ENCODE assay signal across 8 mouse cellular contexts in genomic region chr5:135957207-135957974, GRCm38 (mm10). TPM values are rescaled to one million over a fixed set of nuclear protein-coding genes. Genes with fewer than 3 reads are reported as not detected.
A peak's percentile ranks its signal among the peaks of the same experiment; 100 is the strongest.
DNase-seq lines count a peak whose midpoint lies in the region; ATAC-seq and TF ChIP-seq lines count a peak whose summit lies in the region.

No protein-coding gene starts in this region.

- intact Hi-C loops in gastrocnemius, adult 2 months (cut with DNase I): no loop called here
- intact Hi-C loops in left cerebral cortex, adult 2 months (cut with DNase I): loop anchor here (1.0 kb wide), 1 partner anchor 23 kb away; the partner anchor contains the start of gene Ywhag

- peak overlapping the region; percentile 2; the same call in 1 of the 2 replicates for H3K9ac ChIP-seq in hindbrain, postnatal 0 days (replicated peaks; ENCODE audit: low read length)

- peak overlapping the region; percentile 49 for H3K4me2 ChIP-seq in hindbrain, postnatal 0 days (ENCODE audit: low read depth, low read length)

- no peaks in the 10 kb centered on the region for H3K27me3 ChIP-seq in hindbrain, postnatal 0 days (ENCODE audit: insufficient read depth, low read length)

- H3K36me3 ChIP-seq in hindbrain, postnatal 0 days (ENCODE audit: insufficient read depth, low read length): no peaks in the 10 kb centered on the region

- WGBS in hindbrain, postnatal 0 days: 6% methylated on average over 28 of the region's 28 CpGs

- peak; percentile 85 for ATAC-seq in common myeloid progenitor, adult 5-6 weeks (replicated peaks; ENCODE audit: low read depth, poor library complexity, severe bottlenecking)
- peak; percentile 78 for ATAC-seq in hindbrain, postnatal 0 days
- ATAC-seq in megakaryocyte, adult 5-6 weeks (ENCODE audit: poor library complexity, severe bottlenecking): peak; percentile 79

- peak; percentile 100 for DNase-seq in ZHBTc4 (ENCODE audit: low read depth, low spot score)
- DNase-seq in gastrocnemius, adult 2 months: peak; percentile 96
- DNase-seq in hindbrain, postnatal 0 days (ENCODE audit: low spot score): peak; percentile 96
- DNase-seq in left cerebral cortex, adult 2 months (ENCODE audit: extremely low spot score in 1 of 2, low spot score in 2 of 2): peak; percentile 84 to 93
- peak; percentile 91 for DNase-seq in right cerebral cortex, adult 2 months (ENCODE audit: low spot score in 2 of 2)
- DNase-seq in urinary bladder, postnatal 14 days (ENCODE audit: low spot score): peak; percentile 96

- H3K4me3 ChIP-seq in gastrocnemius, adult 2 months: peak overlapping the region; percentile 71
- peak overlapping the region; percentile 32 for H3K4me3 ChIP-seq in hindbrain, postnatal 0 days (ENCODE audit: low read length)
- H3K4me3 ChIP-seq in left cerebral cortex, adult 2 months: peak overlapping the region; percentile 36

- H3K9me3 ChIP-seq in hindbrain, postnatal 0 days (ENCODE audit: low read length): no peaks in the 10 kb centered on the region

- H3K4me1 ChIP-seq in hindbrain, postnatal 0 days (ENCODE audit: insufficient read depth, low read length): peaks cover 6% of the 10 kb centered on the region; the same call in 1 of the 2 replicates

- no peak for TF ChIP-seq CTCF in gastrocnemius, adult 2 months (IDR thresholded peaks at IDR 0.05)
- TF ChIP-seq CTCF in hindbrain, postnatal 0 days (IDR thresholded peaks at IDR 0.05; ENCODE audit: low read depth): 0 out of 2 replicates have a peak, but pooled peaks have one; percentile 1
- no peak for TF ChIP-seq CTCF in left cerebral cortex, adult 2 months (IDR thresholded peaks at IDR 0.05)

- H3K27ac ChIP-seq in gastrocnemius, adult 2 months: peak overlapping the region; percentile 94
- peak overlapping the region; percentile 69 for H3K27ac ChIP-seq in hindbrain, postnatal 0 days
- H3K27ac ChIP-seq in left cerebral cortex, adult 2 months: peak overlapping the region; percentile 83

RNA-seq across cellular contexts. Expression of gene Ssc4d, which starts 16.9 kb away (rescaled TPM):
- 1.0 and 1.3 TPM in 2 replicates for total RNA-seq in common myeloid progenitor, adult 5-6 weeks (2017)
- under 1 TPM; 0.22 to 0.59 TPM for total RNA-seq in gastrocnemius, adult 2 months (2021)
- 6.5 and 18.9 TPM in 2 replicates for total RNA-seq in hindbrain, postnatal 0 days (2014; rRNA removed)
- polyA plus RNA-seq in hindbrain, postnatal 0 days (2015; fragmentation: Nextera tagmentation; extraction: Ambion mirVana): 3.6 and 3.8 TPM in 2 replicates
- 1 to 10 TPM; 1.3 to 1.5 TPM for total RNA-seq in left cerebral cortex, adult 2 months (2021)
- 17.1 and 19.9 TPM in 2 replicates for total RNA-seq in megakaryocyte, adult 5-6 weeks (2015)
- 6.0 and 7.4 TPM in 2 replicates for total RNA-seq in megakaryocyte, adult 5-6 weeks (2017)

RNA-seq across cellular contexts. Expression of gene Zp3, which starts 22.5 kb away (rescaled TPM):
- not detected in 2 replicates for total RNA-seq in common myeloid progenitor, adult 5-6 weeks (2017)
- not detected for total RNA-seq in gastrocnemius, adult 2 months (2021)
- total RNA-seq in hindbrain, postnatal 0 days (2014; rRNA removed): 0.10 TPM in 1 of 2 replicates, not detected in the other
- polyA plus RNA-seq in hindbrain, postnatal 0 days (2015; fragmentation: Nextera tagmentation; extraction: Ambion mirVana): 0.18 and 0.39 TPM in 2 replicates
- total RNA-seq in left cerebral cortex, adult 2 months (2021): not detected
- 0.20 TPM in 1 of 2 replicates, not detected in the other for total RNA-seq in megakaryocyte, adult 5-6 weeks (2015)
- not detected in 2 replicates for total RNA-seq in megakaryocyte, adult 5-6 weeks (2017)

RNA-seq across cellular contexts. Expression of gene Ywhag, which starts 23.0 kb away (rescaled TPM):
- 79.8 and 122 TPM in 2 replicates for total RNA-seq in common myeloid progenitor, adult 5-6 weeks (2017)
- 100 to 1,000 TPM; 289 to 303 TPM for total RNA-seq in gastrocnemius, adult 2 months (2021)
- 334 and 336 TPM in 2 replicates for total RNA-seq in hindbrain, postnatal 0 days (2014; rRNA removed)
- 734 and 782 TPM in 2 replicates for polyA plus RNA-seq in hindbrain, postnatal 0 days (2015; fragmentation: Nextera tagmentation; extraction: Ambion mirVana)
- 1,000 to 10,000 TPM; 1,191 to 1,224 TPM for total RNA-seq in left cerebral cortex, adult 2 months (2021)
- 124 and 141 TPM in 2 replicates for total RNA-seq in megakaryocyte, adult 5-6 weeks (2015)
- total RNA-seq in megakaryocyte, adult 5-6 weeks (2017): 72.4 and 88.1 TPM in 2 replicates

RNA-seq across cellular contexts. Expression of gene Dtx2, which starts 37.2 kb away (rescaled TPM):
- 4.8 and 5.9 TPM in 2 replicates for total RNA-seq in common myeloid progenitor, adult 5-6 weeks (2017)
- 1 to 10 TPM; 6.5 to 8.2 TPM for total RNA-seq in gastrocnemius, adult 2 months (2021)
- total RNA-seq in hindbrain, postnatal 0 days (2014; rRNA removed): 23.5 and 28.6 TPM in 2 replicates
- 17.4 and 17.9 TPM in 2 replicates for polyA plus RNA-seq in hindbrain, postnatal 0 days (2015; fragmentation: Nextera tagmentation; extraction: Ambion mirVana)
- total RNA-seq in left cerebral cortex, adult 2 months (2021): 1 to 10 TPM; 8.0 to 9.5 TPM
- total RNA-seq in megakaryocyte, adult 5-6 weeks (2015): 26.3 and 30.3 TPM in 2 replicates
- total RNA-seq in megakaryocyte, adult 5-6 weeks (2017): 10.9 and 12.4 TPM in 2 replicates

Comparison
In these comparisons a context has a peak if more than half of its experiments do, and no peak if none do; other contexts are left out.
1. Peak in every context shown above with its lines: DNase-seq, ATAC-seq, H3K4me3 ChIP-seq and H3K27ac ChIP-seq.